Mouse (Mus musculus): ENCODE data around the gene Zfp108. TPM values are rescaled to one million over a fixed set of nuclear protein-coding genes. Genes with fewer than 3 reads are reported as not detected.

Gene Zfp108
- total RNA-seq, 2 experiments from 2014 or later = 8.7 to 9.2 TPM

GRCm38 (mm10) chr7:24287670-24288069 is 33.1 kb downstream of the Zfp108 start:
- TF ChIP-seq CTCF (IDR thresholded peaks at IDR 0.05) = peak; percentile 20
- H3K4me3 ChIP-seq = no peak overlapping the region
- intact Hi-C loops (cut with DNase I) = loop anchor here (5.0 kb wide), 1 partner anchor 320 kb away; no protein-coding TSS in a partner anchor
- no peak overlapping the region for H3K27ac ChIP-seq
- DNase-seq (ENCODE audit: extremely low spot score in 1 of 2, low spot score in 2 of 2) = no peak

- Histone ChIP-seq H3K27ac (no peak overlapping the region), H3K4me3 (no peak overlapping the region)
- intact Hi-C loops (cut with DNase I) = loop anchor here (5.0 kb wide), 1 partner anchor 321 kb away; no protein-coding TSS in a partner anchor
- TF ChIP-seq CTCF (IDR thresholded peaks at IDR 0.05) = no peak
- no peak for DNase-seq (ENCODE audit: extremely low spot score in 1 of 2, low spot score in 2 of 2)
Observed at GRCm38 (mm10) chr7:24288512-24288911, 33.9 kb downstream of the Zfp108 start.

DNA sequence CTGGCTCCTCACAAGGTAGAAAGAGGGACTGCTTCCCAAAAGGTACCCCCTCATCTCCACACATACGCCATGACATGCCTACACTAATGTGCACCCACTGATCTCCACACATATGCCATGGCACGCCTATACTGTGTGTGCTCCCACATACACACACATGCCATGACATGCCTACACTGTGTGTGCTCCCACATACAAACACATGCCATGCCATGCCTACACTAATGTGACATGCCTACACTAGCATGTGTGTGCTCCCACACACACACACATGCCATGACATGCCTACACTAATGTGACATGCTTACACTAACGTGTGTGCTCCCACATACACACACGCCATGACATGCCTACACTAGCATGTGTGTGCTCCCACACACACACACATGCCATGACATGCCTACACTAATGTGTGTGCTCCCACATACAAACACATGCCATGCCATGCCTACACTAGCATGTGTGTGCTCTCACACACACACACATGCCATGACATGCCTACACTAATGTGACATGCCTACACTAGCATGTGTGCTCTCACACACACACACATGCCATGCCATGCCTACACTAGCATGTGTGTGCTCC is 35.6 kb downstream of the Zfp108 start:
- no peak overlapping the region for H3K27ac ChIP-seq
- no peak for TF ChIP-seq CTCF (IDR thresholded peaks at IDR 0.05)
- intact Hi-C loops (cut with DNase I) = no loop called here
- H3K4me3 ChIP-seq = no peak overlapping the region
- DNase-seq (ENCODE audit: extremely low spot score in 1 of 2, low spot score in 2 of 2) = no peak

- intact Hi-C loops (cut with DNase I) = no loop called here
- TF ChIP-seq CTCF (IDR thresholded peaks at IDR 0.05) = no peak
- no peak overlapping the region for H3K27ac ChIP-seq
- DNase-seq (ENCODE audit: extremely low spot score in 1 of 2, low spot score in 2 of 2) = no peak
- H3K4me3 ChIP-seq = no peak overlapping the region
Observed at GRCm38 (mm10) chr7:24291387-24292090, 36.9 kb downstream of the Zfp108 start.

DNA sequence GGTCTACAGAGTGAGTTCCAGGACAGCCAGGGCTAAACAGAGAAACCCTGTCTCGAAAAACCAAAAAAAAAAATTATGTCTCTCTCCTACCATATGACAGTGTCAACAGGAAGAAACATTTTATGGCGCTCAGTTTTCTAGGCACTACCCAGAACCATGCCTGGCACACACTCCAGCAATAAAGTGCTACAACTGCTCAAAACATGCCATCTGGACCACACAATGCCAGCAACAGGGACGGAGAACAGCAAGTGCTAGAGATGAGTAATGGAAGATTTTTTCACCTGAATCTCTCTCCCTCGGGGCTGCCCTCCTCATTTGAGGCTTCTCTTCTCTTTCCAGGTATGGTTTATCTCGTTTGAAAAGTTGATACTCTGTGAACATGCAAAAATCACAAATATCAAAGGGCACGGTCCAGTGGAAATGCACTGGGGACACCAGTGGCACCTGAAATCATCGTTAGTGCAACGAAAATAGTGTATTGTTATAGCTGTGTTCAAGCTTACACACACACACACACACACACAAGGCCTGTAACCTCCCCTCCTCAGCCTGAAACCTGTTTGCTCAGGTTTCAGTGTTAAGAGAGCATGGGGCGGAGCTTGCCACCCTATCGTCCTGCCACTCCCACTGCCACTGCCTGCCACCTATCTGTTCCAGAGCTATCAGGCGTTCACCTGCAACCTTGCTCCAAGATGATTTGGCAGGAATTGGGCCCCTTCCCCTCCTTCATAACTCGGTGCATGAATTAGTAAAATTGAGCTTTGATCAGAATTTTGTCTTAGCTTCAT is 38.7 kb downstream of the Zfp108 start:
- TF ChIP-seq CTCF (IDR thresholded peaks at IDR 0.05) = no peak
- Histone ChIP-seq H3K27ac (no peak overlapping the region), H3K4me3 (no peak overlapping the region)
- no peak for DNase-seq (ENCODE audit: extremely low spot score in 1 of 2, low spot score in 2 of 2)
- intact Hi-C loops (cut with DNase I) = no loop called here

DNA sequence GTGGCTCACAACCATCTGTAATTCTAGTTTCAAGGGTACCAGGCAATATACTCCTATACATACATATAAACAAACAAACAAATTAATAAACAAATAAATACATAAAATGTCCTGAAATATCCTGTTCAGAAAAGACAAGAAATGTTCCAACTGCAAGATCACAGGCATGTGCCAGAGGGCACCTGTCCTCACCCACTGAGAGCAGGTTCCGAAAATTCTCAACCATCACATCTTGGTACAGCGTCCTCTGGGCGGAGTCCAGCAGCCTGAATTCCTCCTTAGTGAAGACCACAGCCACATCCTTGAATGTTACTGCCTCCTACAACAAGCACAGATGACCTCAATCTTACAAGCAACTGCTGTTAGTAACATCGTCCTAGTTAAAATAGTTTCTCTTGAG is 40.2 kb downstream of the Zfp108 start:
- Histone ChIP-seq H3K27ac (no peak overlapping the region), H3K4me3 (no peak overlapping the region)
- TF ChIP-seq CTCF (IDR thresholded peaks at IDR 0.05) = no peak
- no peak for DNase-seq (ENCODE audit: extremely low spot score in 1 of 2, low spot score in 2 of 2)
- intact Hi-C loops (cut with DNase I) = no loop called here

- H3K27ac ChIP-seq = no peak overlapping the region
- no peak for DNase-seq (ENCODE audit: extremely low spot score in 1 of 2, low spot score in 2 of 2)
- H3K4me3 ChIP-seq = no peak overlapping the region
- no peak for TF ChIP-seq CTCF (IDR thresholded peaks at IDR 0.05)
- intact Hi-C loops (cut with DNase I) = no loop called here
Observed at GRCm38 (mm10) chr7:24295376-24295775, 40.8 kb downstream of the Zfp108 start.

DNA sequence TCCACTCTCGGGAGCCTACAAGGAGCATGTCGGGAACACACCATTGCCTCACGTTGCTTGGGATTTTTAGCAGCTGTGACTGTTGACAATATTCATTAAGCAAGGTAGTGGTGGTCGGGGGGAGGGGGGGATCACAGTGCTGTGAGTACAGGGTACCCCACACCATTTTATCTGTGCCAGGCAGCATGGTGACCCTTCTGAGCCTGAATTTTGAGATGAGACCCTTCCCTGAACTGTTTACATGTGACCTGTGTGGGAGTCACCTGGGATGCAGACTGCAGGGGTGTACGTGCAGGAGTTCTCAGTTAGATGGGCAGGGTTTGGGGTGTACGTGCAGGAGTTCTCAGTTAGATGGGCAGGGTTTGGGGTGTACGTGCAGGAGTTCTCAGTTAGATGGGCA is 41.8 kb downstream of the Zfp108 start:
- intact Hi-C loops (cut with DNase I) = no loop called here
- Histone ChIP-seq H3K27ac (no peak overlapping the region), H3K4me3 (no peak overlapping the region)
- DNase-seq (ENCODE audit: extremely low spot score in 1 of 2, low spot score in 2 of 2) = no peak
- TF ChIP-seq CTCF (IDR thresholded peaks at IDR 0.05) = no peak

GRCm38 (mm10) chr7:24297361-24298095 is 42.9 kb downstream of the Zfp108 start:
- no peak overlapping the region for H3K27ac ChIP-seq
- DNase-seq (ENCODE audit: extremely low spot score in 1 of 2, low spot score in 2 of 2) = no peak
- TF ChIP-seq CTCF (IDR thresholded peaks at IDR 0.05) = no peak
- intact Hi-C loops (cut with DNase I) = loop anchor here (2.0 kb wide), 1 partner anchor 27 kb away; the partner anchor contains the start of gene Zfp93
- no peak overlapping the region for H3K4me3 ChIP-seq

- Histone ChIP-seq H3K4me3 (peak overlapping the region; percentile 66), H3K27ac (peak overlapping the region; percentile 85)
- TF ChIP-seq CTCF (IDR thresholded peaks at IDR 0.05) = no peak
- intact Hi-C loops (cut with DNase I) = loop anchor here (2.0 kb wide), 1 partner anchor 28 kb away; the partner anchor contains the start of gene Zfp93
- DNase-seq (ENCODE audit: extremely low spot score in 1 of 2, low spot score in 2 of 2) = no peak
Observed at GRCm38 (mm10) chr7:24298635-24298972, 44.0 kb downstream of the Zfp108 start.

GRCm38 (mm10) chr7:24298973-24299708 is 44.5 kb downstream of the Zfp108 start:
- Histone ChIP-seq H3K27ac (peak overlapping the region; percentile 85), H3K4me3 (peak overlapping the region; percentile 66)
- TF ChIP-seq CTCF (IDR thresholded peaks at IDR 0.05) = peak; percentile 45
- DNase-seq (ENCODE audit: extremely low spot score in 1 of 2, low spot score in 2 of 2) = peak; percentile 84 to 86
- intact Hi-C loops (cut with DNase I) = loop anchor here (1.0 to 2.0 kb wide), 2 partner anchors 28 to 91 kb away; partner anchors contain the start of gene Zfp93
